Mouse (Mus musculus) hindbrain, postnatal 0 days (tissue): ENCODE results near the gene Rufy1. TPM values are rescaled to one million over a fixed set of nuclear protein-coding genes. Genes with fewer than 3 reads are reported as not detected.

Source experiments
- ATAC-seq: fragments of 200-750 bp; cut with Nextera tagmentation; 2 replicates; pipeline ENCODE4 v1.8.0; 2017; ENCODE audit warnings: mild to moderate bottlenecking, moderate TSS enrichment, moderate library complexity
- DNase-seq: peaks from one replicate; pipeline ENCODE4 v3.0.0-alpha.2; 2015; ENCODE audit warnings: low spot score
- H3K27ac ChIP-seq: fragments of 300-500 bp; sonication (generic); 2 replicates; pipeline ENCODE4 v1.5.1; 2014; ENCODE audit warnings: mild to moderate bottlenecking
- H3K27me3 ChIP-seq: fragments of 300-500 bp; sonication (generic); 2 replicates; pipeline ENCODE4 v1.6.1; 2014; ENCODE audit warnings: low read length, mixed read lengths; ENCODE audit not compliant: insufficient read depth
- H3K36me3 ChIP-seq: fragments of 300-500 bp; sonication (generic); 2 replicates; pipeline ENCODE4 v1.6.1; 2014; ENCODE audit warnings: low read length, mixed read lengths; ENCODE audit not compliant: insufficient read depth
- H3K4me1 ChIP-seq: fragments of 300-500 bp; sonication (generic); 2 replicates; pipeline ENCODE4 v1.6.1; 2014; ENCODE audit warnings: antibody characterized with exemption, low read length, mixed read lengths; ENCODE audit not compliant: insufficient read depth
- H3K4me2 ChIP-seq: fragments of 300-500 bp; sonication (generic); 2 replicates; pipeline ENCODE4 v1.6.1; 2014; ENCODE audit warnings: low read depth, mild to moderate bottlenecking, low read length, moderate library complexity, mixed read lengths
- H3K4me3 ChIP-seq: fragments of 300-500 bp; sonication (generic); 2 replicates; pipeline ENCODE4 v1.5.1; 2014; ENCODE audit warnings: low read length
- H3K9ac ChIP-seq: fragments of 300-500 bp; sonication (generic); replicated peaks from 2 replicates; pipeline ENCODE4 v1.6.1; 2014; ENCODE audit warnings: mild to moderate bottlenecking, low read length, moderate library complexity, mixed read lengths
- H3K9me3 ChIP-seq: fragments of 300-500 bp; sonication (generic); 2 replicates; pipeline ENCODE4 v1.6.1; 2016; ENCODE audit warnings: low read length, mixed read lengths
- CTCF ChIP-seq: IDR thresholded peaks from 2 replicates; pipeline ENCODE4 v1.5.1; 2016; ENCODE audit warnings: antibody characterized with exemption, control low read depth, low read depth
- WGBS: fragments of 180-500 bp; shearing (Covaris S2); extraction: QIAGEN DNeasy Blood & Tissue Kit; methylation state at CpG from one replicate; pipeline ENCODE4 v1.1.7; 2014; 5-methylcytosine and 5-hydroxymethylcytosine counted together
- polyA plus RNA-seq: library from polyadenylated mRNA; unstranded; fragments of >200 nt; fragmentation: Nextera tagmentation; extraction: Ambion mirVana; gene quantifications from 2 replicates; pipeline ENCODE4 v1.2.1, GENCODE M21; 2015
- total RNA-seq: library from RNA; depleted of rRNA; stranded (reverse); fragments of >200 nt; gene quantifications from 2 replicates; pipeline ENCODE4 v1.2.3, GENCODE M21; 2014

The Rufy1 gene
- total and polyA plus RNA-seq, 2 experiments from 2014 or later: 12.3 to 17.6 TPM

DNA sequence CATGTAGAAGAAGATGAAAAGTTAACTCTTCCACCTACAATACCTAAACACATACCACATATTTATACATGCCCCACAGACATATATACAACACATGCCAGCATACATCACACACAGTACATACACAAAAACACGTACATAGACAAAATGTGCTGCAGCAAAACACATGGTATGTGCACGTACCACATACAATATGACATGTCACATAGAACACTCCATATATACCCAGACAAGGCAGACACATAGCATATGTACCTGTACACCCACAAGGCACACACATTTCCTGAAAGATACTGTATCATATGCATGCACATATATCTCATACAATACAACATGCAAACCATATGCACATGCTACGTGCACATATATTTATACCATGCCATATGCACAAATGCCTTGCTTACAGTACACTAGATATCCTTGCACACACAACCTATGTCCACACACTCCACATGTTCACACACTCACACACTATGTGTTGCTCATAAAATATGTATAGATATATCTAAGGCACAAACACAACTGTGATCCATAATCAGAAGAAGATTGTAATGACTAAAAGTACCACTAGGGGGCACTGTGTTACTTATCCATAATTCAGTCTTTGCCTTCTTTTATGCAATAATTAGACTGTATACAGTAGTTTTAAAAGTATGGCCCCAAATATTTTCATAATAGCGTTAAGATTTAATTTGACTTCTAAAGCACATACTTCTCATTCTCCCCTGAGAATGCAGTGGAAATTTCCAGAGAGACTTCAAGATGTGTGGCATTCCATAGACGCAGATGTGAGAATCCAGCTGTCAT, 12.5 kb upstream of the Rufy1 start:
- ATAC-seq: no peak
- H3K27me3 ChIP-seq: no peaks in the 10 kb centered on the region
- H3K27ac ChIP-seq: no peak overlapping the region
- no peaks in the 10 kb centered on the region for H3K9me3 ChIP-seq
- peak; percentile 82 for DNase-seq
- TF ChIP-seq CTCF: peak; percentile 82
- no peak overlapping the region for H3K4me2 ChIP-seq
- no peaks in the 10 kb centered on the region for H3K4me1 ChIP-seq
- WGBS: 70% methylated on average over 5 of the region's 5 CpGs
- no peak overlapping the region for H3K4me3 ChIP-seq
- no peaks in the 10 kb centered on the region for H3K36me3 ChIP-seq
- no peak overlapping the region for H3K9ac ChIP-seq

DNA sequence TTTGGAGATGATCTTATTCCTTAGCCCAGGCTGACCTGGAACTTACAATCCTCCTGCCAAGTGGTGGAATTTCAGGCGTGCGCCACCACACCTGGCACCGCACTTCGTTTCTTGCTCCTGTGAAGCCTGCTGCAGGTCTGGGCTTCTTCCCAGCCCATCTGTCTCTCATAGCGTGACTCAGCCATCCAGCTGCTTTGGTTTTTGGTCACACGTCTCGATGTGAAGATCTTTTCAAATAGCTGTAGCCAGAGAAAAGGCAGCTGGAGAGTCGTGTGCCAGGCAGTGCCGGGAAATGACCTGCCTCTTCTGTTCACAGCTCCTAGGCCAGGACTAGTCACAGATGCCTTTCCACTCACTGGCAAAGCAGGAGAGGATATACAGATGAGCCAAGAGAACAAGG, 10.7 kb upstream of the Rufy1 start:
- Histone ChIP-seq H3K4me2 (no peak overlapping the region), H3K9me3 (no peaks in the 10 kb centered on the region), H3K4me3 (no peak overlapping the region), H3K27me3 (no peaks in the 10 kb centered on the region), H3K4me1 (no peaks in the 10 kb centered on the region), H3K36me3 (no peaks in the 10 kb centered on the region), H3K9ac (no peak overlapping the region), H3K27ac (no peak overlapping the region)
- ATAC-seq: no peak
- DNase-seq: peak; percentile 38
- 53% methylated on average over 9 of the region's 9 CpGs for WGBS
- TF ChIP-seq CTCF: no peak

- Histone ChIP-seq H3K9ac (no peak overlapping the region), H3K9me3 (no peaks in the 10 kb centered on the region), H3K36me3 (no peaks in the 10 kb centered on the region), H3K4me2 (no peak overlapping the region), H3K27ac (no peak overlapping the region), H3K4me3 (no peak overlapping the region), H3K27me3 (no peaks in the 10 kb centered on the region), H3K4me1 (no peaks in the 10 kb centered on the region)
- ATAC-seq (no peak), DNase-seq (no peak)
- TF ChIP-seq CTCF: no peak
- WGBS: 84% methylated on average over 6 of the region's 6 CpGs
These were observed 9.8 kb upstream of the Rufy1 start for GRCm38 (mm10) chr11:50440691-50441090.

GRCm38 (mm10) chr11:50439857-50440256, 8.9 kb upstream of the Rufy1 start:
- no peak for DNase-seq
- Histone ChIP-seq H3K36me3 (no peaks in the 10 kb centered on the region), H3K27ac (no peak overlapping the region), H3K9me3 (no peaks in the 10 kb centered on the region), H3K4me2 (no peak overlapping the region), H3K9ac (no peak overlapping the region), H3K4me1 (no peaks in the 10 kb centered on the region), H3K4me3 (no peak overlapping the region), H3K27me3 (no peaks in the 10 kb centered on the region)
- no peak for ATAC-seq
- TF ChIP-seq CTCF: peak; percentile 30
- WGBS: 61% methylated on average over 8 of the region's 8 CpGs

- no peak for ATAC-seq
- H3K9me3 ChIP-seq: no peaks in the 10 kb centered on the region
- 94% methylated on average over 5 of the region's 5 CpGs for WGBS
These were observed 2.0 kb upstream of the Rufy1 start for GRCm38 (mm10) chr11:50432896-50433295.

DNA sequence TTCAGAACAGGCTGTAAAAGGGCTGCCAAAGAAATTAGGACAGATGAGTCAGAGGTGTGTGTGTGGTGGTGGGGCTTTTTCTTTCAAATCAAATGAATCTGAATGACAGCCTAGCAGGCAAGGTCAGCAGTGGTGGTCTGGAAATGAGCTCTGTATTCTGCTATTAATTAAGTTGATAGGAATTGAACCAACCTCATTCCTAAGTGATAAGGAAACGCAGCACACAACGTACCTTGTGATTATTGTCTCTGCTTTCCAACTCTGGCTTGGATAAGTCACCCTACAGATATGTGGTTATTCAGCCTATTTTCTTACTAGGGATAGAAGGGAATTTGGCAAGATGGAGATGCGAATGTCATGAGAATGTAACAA, 1.1 kb upstream of the Rufy1 start:
- Histone ChIP-seq H3K9me3 (no peaks in the 10 kb centered on the region), H3K27ac (no peak overlapping the region), H3K4me3 (no peak overlapping the region), H3K36me3 (no peaks in the 10 kb centered on the region), H3K4me2 (no peak overlapping the region), H3K4me1 (no peaks in the 10 kb centered on the region), H3K27me3 (no peaks in the 10 kb centered on the region), H3K9ac (no peak overlapping the region)
- TF ChIP-seq CTCF: no peak
- 88% methylated on average over 3 of the region's 3 CpGs for WGBS
- DNase-seq (no peak), ATAC-seq (no peak)

More at GRCm38 (mm10) chr11:50432896-50433295, 2.0 kb upstream of the Rufy1 start:
- Histone ChIP-seq H3K4me3 (no peak overlapping the region), H3K4me2 (no peak overlapping the region), H3K27ac (no peak overlapping the region), H3K9ac (no peak overlapping the region), H3K27me3 (no peaks in the 10 kb centered on the region), H3K36me3 (no peaks in the 10 kb centered on the region), H3K4me1 (no peaks in the 10 kb centered on the region)
- DNase-seq: no peak
- no peak for TF ChIP-seq CTCF
